Mouse (Mus musculus) bone marrow macrophage, adult 2 months (primary cell): ENCODE results near the gene Csnk2b. TPM values are rescaled to one million over a fixed set of nuclear protein-coding genes. Genes with fewer than 3 reads are reported as not detected.

ENCODE experiments used
- H3K27ac ChIP-seq: 2 replicates; pipeline ENCODE4 v1.5.1; 2012; ENCODE audit warnings: low read depth, low read length; ENCODE audit not compliant: insufficient read depth
- H3K4me1 ChIP-seq: 2 replicates; pipeline ENCODE4 v1.6.1; 2012; ENCODE audit warnings: low read length; ENCODE audit not compliant: control insufficient read depth, insufficient read depth
- H3K4me3 ChIP-seq: 2 replicates; pipeline ENCODE4 v1.5.1; 2012; ENCODE audit warnings: mild to moderate bottlenecking, low read length, moderate library complexity; ENCODE audit not compliant: insufficient read depth
- CTCF ChIP-seq: IDR thresholded peaks from 2 replicates; pipeline ENCODE4 v1.5.1; 2012; ENCODE audit warnings: low read depth, mild to moderate bottlenecking, low read length, moderate library complexity
- POLR2A ChIP-seq: IDR thresholded peaks from 2 replicates; pipeline ENCODE4 v1.6.1; 2012; ENCODE audit warnings: mild to moderate bottlenecking, low read depth, low read length, borderline replicate concordance
- polyA plus RNA-seq: library from polyadenylated mRNA; stranded (reverse); fragments of >200 nt; gene quantifications from 2 replicates; pipeline ENCODE4 v1.2.4, GENCODE M21; 2012; ENCODE audit not compliant: missing spikeins, insufficient read depth, insufficient read length

Gene Csnk2b
- polyA plus RNA-seq, 1 experiment = 143 TPM

DNA sequence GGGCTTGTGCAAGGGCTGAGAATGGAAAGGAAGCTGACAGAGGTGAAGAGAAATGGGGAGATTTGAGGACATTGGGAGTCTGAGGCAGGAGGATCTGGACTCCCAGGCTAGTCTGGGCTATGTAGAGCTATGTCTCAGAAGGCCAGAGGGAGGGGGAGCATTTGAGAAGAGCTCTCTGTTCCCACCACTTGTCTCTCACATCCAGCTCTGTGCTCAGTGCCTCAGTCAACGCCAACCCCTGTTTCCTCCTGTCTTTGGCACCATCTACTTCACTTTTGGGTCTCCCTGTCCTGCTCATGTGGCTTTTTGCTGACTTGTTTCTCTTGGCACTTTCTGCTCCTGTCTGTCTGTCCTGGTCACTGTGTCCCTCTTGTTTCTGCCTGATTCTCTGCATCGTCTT, 44.6 kb downstream of the Csnk2b start:
- TF ChIP-seq CTCF = no peak
- TF ChIP-seq POLR2A = no peak
- H3K27ac ChIP-seq = no peak overlapping the region
- no peak overlapping the region for H3K4me3 ChIP-seq
- peaks cover 24% of the 10 kb centered on the region for H3K4me1 ChIP-seq

- Histone ChIP-seq H3K4me3 (peak within 1 kb of the TSS; percentile 37), H3K4me1 (peaks cover 24% of the 10 kb centered on the region), H3K27ac (no peak within 1 kb of the TSS)
- TF ChIP-seq POLR2A = no peak
- TF ChIP-seq CTCF = no peak
These were observed 45.2 kb downstream of the Csnk2b start, which contains the start of gene Ly6g6e for GRCm38 (mm10) chr17:35076507-35077176. Gene Ly6g6e, plus strand, starts transcription at chr17:35076902.

- Histone ChIP-seq H3K27ac (no peak overlapping the region), H3K4me1 (peaks cover 9% of the 10 kb centered on the region), H3K4me3 (no peak overlapping the region)
- TF ChIP-seq CTCF = no peak
- TF ChIP-seq POLR2A = no peak
These were observed 47.8 kb downstream of the Csnk2b start for GRCm38 (mm10) chr17:35074097-35074496.

GRCm38 (mm10) chr17:35071454-35071853, 50.4 kb downstream of the Csnk2b start:
- TF ChIP-seq POLR2A = no peak
- no peak for TF ChIP-seq CTCF
- Histone ChIP-seq H3K4me1 (no peaks in the 10 kb centered on the region), H3K4me3 (no peak overlapping the region), H3K27ac (no peak overlapping the region)

GRCm38 (mm10) chr17:35070556-35071229, 51.2 kb downstream of the Csnk2b start:
- Histone ChIP-seq H3K27ac (no peak overlapping the region), H3K4me3 (no peak overlapping the region), H3K4me1 (no peaks in the 10 kb centered on the region)
- TF ChIP-seq CTCF = no peak
- no peak for TF ChIP-seq POLR2A

DNA sequence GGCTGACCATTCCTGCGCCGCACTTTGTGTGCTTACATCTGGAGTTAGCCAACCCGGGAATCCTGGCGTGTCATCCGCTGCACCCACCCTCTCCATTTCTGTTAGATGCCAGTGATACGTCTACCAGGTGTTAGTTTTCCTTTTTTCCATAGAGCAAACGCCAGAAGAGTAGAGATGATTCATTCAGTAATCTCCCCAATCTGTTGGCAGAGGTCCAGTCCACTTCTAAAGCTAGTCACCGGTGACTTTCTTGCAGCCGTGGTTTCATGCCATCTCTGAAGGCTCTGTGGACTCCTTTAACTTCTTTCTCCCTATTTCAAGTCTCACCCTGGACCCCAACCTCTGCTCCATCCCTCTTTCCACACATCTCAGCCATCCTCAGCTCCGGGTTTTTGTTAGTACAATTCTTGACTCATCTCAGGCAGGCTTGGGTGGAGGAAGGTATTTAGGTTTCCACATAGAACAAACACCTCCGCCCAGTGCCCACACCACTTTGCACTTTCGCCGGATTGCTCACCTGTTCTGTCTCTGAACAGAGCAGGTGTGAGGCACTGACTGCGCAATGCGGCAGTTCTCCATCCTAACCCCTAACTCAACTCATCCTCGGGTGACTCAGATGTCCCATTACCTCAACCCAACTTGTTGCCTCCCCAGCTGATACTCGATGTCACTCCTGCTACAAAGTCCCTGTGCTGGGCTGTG, 53.5 kb downstream of the Csnk2b start:
- 0 out of 2 replicates have a peak, but pooled peaks cover 2% of the 10 kb centered on the region for H3K4me1 ChIP-seq
- no peak overlapping the region for H3K27ac ChIP-seq
- H3K4me3 ChIP-seq = no peak overlapping the region
- no peak for TF ChIP-seq POLR2A
- no peak for TF ChIP-seq CTCF

Other genes starting within 250 kb of the Csnk2b start
- gene Zbtb12, start 242.6 kb downstream of the Csnk2b start, polyA plus RNA-seq = 4.0 and 4.6 TPM in 2 replicates
- gene Gm20547, start 240.0 kb downstream of the Csnk2b start, polyA plus RNA-seq = 0.27 TPM in 1 of 2 replicates, not detected in the other
- not detected in 2 replicates for gene C2, start 223.8 kb downstream of the Csnk2b start, polyA plus RNA-seq
- 145 and 150 TPM in 2 replicates for gene Ehmt2, start 223.6 kb downstream of the Csnk2b start, polyA plus RNA-seq
- gene Slc44a4, start 207.6 kb downstream of the Csnk2b start, polyA plus RNA-seq = not detected in 2 replicates
- gene Neu1, start 190.8 kb downstream of the Csnk2b start, polyA plus RNA-seq = 73.6 and 73.9 TPM in 2 replicates
- gene Hspa1b, start 162.8 kb downstream of the Csnk2b start, polyA plus RNA-seq = 1.2 and 1.5 TPM in 2 replicates
- gene Gm20481, start 152.1 kb downstream of the Csnk2b start, polyA plus RNA-seq = not detected in 2 replicates
- gene Hspa1a, start 149.9 kb downstream of the Csnk2b start, polyA plus RNA-seq = 1.3 TPM in 2 replicates
- not detected in 2 replicates for gene Hspa1l, start 149.3 kb downstream of the Csnk2b start, polyA plus RNA-seq
- 37.1 and 44.0 TPM in 2 replicates for gene Lsm2, start 140.2 kb downstream of the Csnk2b start, polyA plus RNA-seq
- 28.4 and 35.2 TPM in 2 replicates for gene Vars, start 121.1 kb downstream of the Csnk2b start, polyA plus RNA-seq
- gene Vwa7, start 105.5 kb downstream of the Csnk2b start, polyA plus RNA-seq = 0.31 and 0.34 TPM in 2 replicates
- not detected in 2 replicates for gene Sapcd1, start 94.0 kb downstream of the Csnk2b start, polyA plus RNA-seq
- gene Msh5, start 75.3 kb downstream of the Csnk2b start, polyA plus RNA-seq = 2.4 and 3.2 TPM in 2 replicates
- gene Clic1, start 72.1 kb downstream of the Csnk2b start, polyA plus RNA-seq = 357 and 381 TPM in 2 replicates
- gene Ddah2, start 63.0 kb downstream of the Csnk2b start, polyA plus RNA-seq = 9.0 and 10.9 TPM in 2 replicates
- not detected in 2 replicates for gene Ly6g6c, start 56.7 kb downstream of the Csnk2b start, polyA plus RNA-seq
- gene Mpig6b, start 55.9 kb downstream of the Csnk2b start, polyA plus RNA-seq = not detected in 2 replicates
- not detected in 2 replicates for gene Ly6g6e, start 45.2 kb downstream of the Csnk2b start, polyA plus RNA-seq
- gene Ly6g6d, start 44.0 kb downstream of the Csnk2b start, polyA plus RNA-seq = 1.0 TPM in 1 of 2 replicates, not detected in the other
- not detected in 2 replicates for gene Ly6g6f, start 36.4 kb downstream of the Csnk2b start, polyA plus RNA-seq
- gene Abhd16a, start 32.8 kb downstream of the Csnk2b start, polyA plus RNA-seq = 39.8 and 40.7 TPM in 2 replicates
- gene Ly6g5c, start 13.8 kb downstream of the Csnk2b start, polyA plus RNA-seq = not detected in 2 replicates
- gene Ly6g5b, start 6.6 kb downstream of the Csnk2b start, polyA plus RNA-seq = 0.54 and 0.92 TPM in 2 replicates
- 24.6 and 29.1 TPM in 2 replicates for gene Gpank1, start 598 bp downstream of the Csnk2b start, polyA plus RNA-seq
- gene D17H6S53E, start 4.3 kb upstream of the Csnk2b start, polyA plus RNA-seq = 29.2 and 30.4 TPM in 2 replicates
- gene Apom, start 10.0 kb upstream of the Csnk2b start, polyA plus RNA-seq = not detected in 2 replicates
- 151 and 166 TPM in 2 replicates for gene Bag6, start 13.1 kb upstream of the Csnk2b start, polyA plus RNA-seq
- 136 and 162 TPM in 2 replicates for gene Prrc2a, start 42.8 kb upstream of the Csnk2b start, polyA plus RNA-seq
- gene Aif1, start 54.0 kb upstream of the Csnk2b start, polyA plus RNA-seq = 420 and 469 TPM in 2 replicates
- 811 and 856 TPM in 2 replicates for gene Lst1, start 66.4 kb upstream of the Csnk2b start, polyA plus RNA-seq
- not detected in 2 replicates for gene Ltb, start 72.4 kb upstream of the Csnk2b start, polyA plus RNA-seq
- 11.9 and 12.8 TPM in 2 replicates for gene Tnf, start 80.0 kb upstream of the Csnk2b start, polyA plus RNA-seq
- gene Lta, start 83.3 kb upstream of the Csnk2b start, polyA plus RNA-seq = not detected in 2 replicates
- not detected in 2 replicates for gene Gm16181, start 98.8 kb upstream of the Csnk2b start, polyA plus RNA-seq
- gene Atp6v1g2, start 111.6 kb upstream of the Csnk2b start, polyA plus RNA-seq = 11.2 and 15.1 TPM in 2 replicates
- gene Nfkbil1, start 113.7 kb upstream of the Csnk2b start, polyA plus RNA-seq = 15.5 and 15.7 TPM in 2 replicates
- gene Ddx39b, start 119.7 kb upstream of the Csnk2b start, polyA plus RNA-seq = 164 and 169 TPM in 2 replicates
- 2,808 and 2,856 TPM in 2 replicates for gene H2-D1, start 140.7 kb upstream of the Csnk2b start, polyA plus RNA-seq
- gene H2-Q1, start 198.4 kb upstream of the Csnk2b start, polyA plus RNA-seq = 0.63 and 0.80 TPM in 2 replicates
- 0.91 and 1.2 TPM in 2 replicates for gene H2-Q2, start 220.2 kb upstream of the Csnk2b start, polyA plus RNA-seq